ENCODE assay signal across 9 mouse cellular contexts in the genomic region with DNA sequence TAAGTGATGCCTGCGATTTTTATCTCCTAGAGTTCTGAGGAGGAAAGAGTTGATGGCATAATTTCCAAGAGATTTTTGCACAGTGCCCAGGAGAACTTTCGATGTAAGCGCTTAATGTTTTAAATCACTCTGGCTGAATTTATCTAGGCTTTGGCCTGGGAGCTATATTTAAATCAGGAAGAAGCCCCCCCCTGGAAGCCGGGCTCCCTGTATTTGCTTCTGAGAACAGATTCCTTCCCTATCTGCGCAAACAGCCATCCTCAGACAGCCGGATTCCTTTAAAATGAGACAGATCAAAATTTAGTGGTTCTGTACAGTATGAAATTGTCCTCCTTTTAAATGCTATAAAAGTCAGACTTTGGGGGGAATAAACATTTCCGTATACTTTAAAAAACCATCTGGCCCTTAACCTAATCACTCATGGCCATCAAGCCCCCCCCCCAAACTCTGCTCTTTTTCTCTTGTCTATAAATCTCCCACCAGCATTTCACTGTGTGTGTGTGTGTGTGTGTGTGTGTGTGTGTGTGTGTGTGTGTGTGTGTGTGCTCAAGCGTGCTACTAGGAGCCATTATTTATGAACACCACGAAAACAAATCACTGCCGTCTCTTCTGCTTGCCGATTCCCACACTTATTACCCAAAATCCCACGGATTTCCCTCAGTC. TPM values are rescaled to one million over a fixed set of nuclear protein-coding genes. Genes with fewer than 3 reads are reported as not detected.
A peak's percentile ranks its signal among the peaks of the same experiment; 100 is the strongest.
DNase-seq lines count a peak whose midpoint lies in the region; ATAC-seq and TF ChIP-seq lines count a peak whose summit lies in the region.
"Had no signal": no experiment of that assay in that cellular context is flagged by ENCODE, and none has a peak within 500 bp of the region (broad histone marks: within the 10 kb centered on the region; RNA-seq: fewer than 3 reads in every experiment).

No protein-coding gene starts in this region.

- peaks cover 7% of the 10 kb centered on the region; the same call in 1 of the 2 replicates for H3K79me2 ChIP-seq in liver, adult 2 months (ENCODE audit: control insufficient read depth, insufficient read depth, low read length)

- DNase-seq in liver, adult 2 months (ENCODE audit: extremely low read depth, low read depth, low spot score) = peak; percentile 28
- DNase-seq in liver (no peak), adipocyte (ENCODE audit: low spot score) (no peak)
- peak; percentile 28 for DNase-seq in liver, embryonic 11.5 days (ENCODE audit: low spot score)
- DNase-seq in gastrocnemius, postnatal 25 days = no peak
- DNase-seq in thymus, postnatal 0 days (ENCODE audit: low spot score) = no peak
- DNase-seq: cerebellum, adult 8-10 months had no signal

- H3K27ac ChIP-seq in liver, adult 2 months (replicated peaks; ENCODE audit: insufficient read depth, low read depth, low read length) = peak overlapping the region; percentile 59
- peak overlapping the region; percentile 39 for H3K27ac ChIP-seq in heart, embryonic 16.5 days (ENCODE audit: low read length)
- H3K27ac ChIP-seq in liver, embryonic 11.5 days (ENCODE audit: low read depth, low read length) = peak overlapping the region; percentile 71; the same call in 1 of the 2 replicates
- H3K27ac ChIP-seq in small intestine, adult 2 months (ENCODE audit: insufficient read depth, low read depth, low read length) = 0 out of 2 replicates have a peak overlapping the region, but pooled peaks have one; percentile 16

- no peaks in the 10 kb centered on the region for H3K9me3 ChIP-seq in heart, embryonic 16.5 days (replicated peaks; ENCODE audit: control insufficient read depth, low read length)
- H3K9me3 ChIP-seq in liver, embryonic 11.5 days (ENCODE audit: control insufficient read depth, low read length) = no peaks in the 10 kb centered on the region

- 13% methylated on average over 12 of the region's 12 CpGs for WGBS in liver, adult 2 months
- WGBS in heart, embryonic 16.5 days = 47% methylated on average over 12 of the region's 12 CpGs
- 47% methylated on average over 12 of the region's 12 CpGs for WGBS in liver, embryonic 11.5 days
- 64% methylated on average over 12 of the region's 12 CpGs for WGBS in small intestine, adult 2 months

- ATAC-seq in heart, embryonic 16.5 days (replicated peaks; ENCODE audit: extremely low read depth, insufficient read depth, low FRiP score) = no peak
- ATAC-seq in liver, embryonic 11.5 days (replicated peaks; ENCODE audit: low FRiP score) = no peak

- H3K4me1 ChIP-seq in liver, adult 2 months (ENCODE audit: control insufficient read depth, insufficient read depth, low read length) = peaks cover 10% of the 10 kb centered on the region
- H3K4me1 ChIP-seq in heart, embryonic 16.5 days (ENCODE audit: control insufficient read depth, insufficient read depth, low read length) = peaks cover 6% of the 10 kb centered on the region
- H3K4me1 ChIP-seq in liver, embryonic 11.5 days (replicated peaks; ENCODE audit: control insufficient read depth, insufficient read depth, low read length) = no peaks in the 10 kb centered on the region
- no peaks in the 10 kb centered on the region; the same call in 1 of the 2 replicates for H3K4me1 ChIP-seq in small intestine, adult 2 months (ENCODE audit: control insufficient read depth, insufficient read depth, insufficient read length, low read length)

- TF ChIP-seq POLR2A in liver, adult 2 months (IDR thresholded peaks at IDR 0.05; ENCODE audit: extremely low read depth, insufficient read depth, low read length) = no peak
- TF ChIP-seq POLR2A in small intestine, adult 2 months (IDR thresholded peaks at IDR 0.05; ENCODE audit: low read depth, low read length) = no peak

- H3K4me3 ChIP-seq in liver, adult 2 months (ENCODE audit: insufficient read depth, low read depth, low read length) = peak overlapping the region; percentile 79; the same call in 1 of the 2 replicates
- peak overlapping the region; percentile 84 for H3K4me3 ChIP-seq in heart, embryonic 16.5 days (ENCODE audit: low read length)
- H3K4me3 ChIP-seq in liver, embryonic 11.5 days (ENCODE audit: low read depth, low read length) = peak overlapping the region; percentile 71; the same call in 1 of the 2 replicates
- H3K4me3 ChIP-seq in small intestine, adult 2 months (ENCODE audit: low read depth, low read length) = no peak overlapping the region

- H3K4me2 ChIP-seq in heart, embryonic 16.5 days (ENCODE audit: low read depth, low read length) = peak overlapping the region; percentile 96
- peak overlapping the region; percentile 88 for H3K4me2 ChIP-seq in liver, embryonic 11.5 days

- no peak for TF ChIP-seq CTCF in liver, adult 2 months (IDR thresholded peaks at IDR 0.05; ENCODE audit: low read depth, low read length)
- no peak for TF ChIP-seq CTCF in small intestine, adult 2 months (IDR thresholded peaks at IDR 0.05; ENCODE audit: extremely low read depth, insufficient read length, insufficient replicate concordance, low read depth, low read length)

- peak overlapping the region; percentile 45; the same call in 1 of the 2 replicates for H3K9ac ChIP-seq in liver, adult 2 months (ENCODE audit: low read depth, low read length)
- no peak overlapping the region; the same call in 1 of the 2 replicates for H3K9ac ChIP-seq in heart, embryonic 16.5 days (ENCODE audit: low read length)
- no peak overlapping the region for H3K9ac ChIP-seq in liver, embryonic 11.5 days (ENCODE audit: low read depth, low read length)

- H3K36me3 ChIP-seq in liver, adult 2 months (ENCODE audit: control insufficient read depth, insufficient read depth, low read length) = no peaks in the 10 kb centered on the region
- no peaks in the 10 kb centered on the region for H3K36me3 ChIP-seq in heart, embryonic 16.5 days (ENCODE audit: control insufficient read depth, insufficient read depth)
- H3K36me3 ChIP-seq in liver, embryonic 11.5 days (ENCODE audit: control insufficient read depth, insufficient read depth, low read length) = no peaks in the 10 kb centered on the region
- H3K36me3 ChIP-seq in small intestine, adult 2 months (ENCODE audit: control insufficient read depth, insufficient read depth, low read length) = no peaks in the 10 kb centered on the region

- H3K27me3 ChIP-seq in liver, adult 2 months (ENCODE audit: control insufficient read depth, insufficient read depth, low read length) = no peaks in the 10 kb centered on the region
- peaks cover 21% of the 10 kb centered on the region for H3K27me3 ChIP-seq in heart, embryonic 16.5 days (ENCODE audit: control insufficient read depth, insufficient read depth, low read length)
- peaks cover 22% of the 10 kb centered on the region for H3K27me3 ChIP-seq in liver, embryonic 11.5 days (replicated peaks; ENCODE audit: control insufficient read depth, insufficient read depth, low read length)
- peaks cover 17% of the 10 kb centered on the region for H3K27me3 ChIP-seq in small intestine, adult 2 months (ENCODE audit: control insufficient read depth, insufficient read depth, low read length)

RNA-seq across cellular contexts. Expression of a gene that starts 1.7 kb away (rescaled TPM):
- 31.6 and 37.5 TPM in 2 replicates for total RNA-seq in liver, adult 2 months (2014; rRNA removed)
- 6.7 and 7.5 TPM in 2 replicates for polyA plus RNA-seq in liver, adult 2 months (2012; rRNA removed)
- polyA plus RNA-seq in heart, embryonic 16.5 days (2015; fragmentation: Nextera tagmentation; extraction: Ambion mirVana) = 8.8 and 10.2 TPM in 2 replicates
- 7.9 and 10.6 TPM in 2 replicates for polyA plus RNA-seq in liver, embryonic 11.5 days (2014; fragmentation: Nextera tagmentation; extraction: Ambion mirVana)
- 0.67 and 0.85 TPM in 2 replicates for polyA plus RNA-seq in small intestine, adult 2 months (2012; rRNA removed)
- under 1 TPM; 0.64 to 0.70 TPM for total RNA-seq in gastrocnemius, postnatal 25 days (2021)
- polyA plus RNA-seq in thymus, postnatal 0 days (2015; fragmentation: Nextera tagmentation; extraction: Ambion mirVana) = 1.2 TPM in 2 replicates

Comparison
In these comparisons a context has a peak if more than half of its experiments do, and no peak if none do; other contexts are left out.
1. DNase-seq: peak in liver, adult 2 months (single experiment) and liver, embryonic 11.5 days (single experiment); none in liver (single experiment), adipocyte (single experiment), gastrocnemius, postnatal 25 days (single experiment) and thymus, postnatal 0 days (single experiment).
2. H3K27ac ChIP-seq: peak in every context shown above with its lines; median percentile 71 in liver, embryonic 11.5 days; 59 in liver, adult 2 months; 39 in heart, embryonic 16.5 days; 16 in small intestine, adult 2 months.